In genomic region chr13:12542006-12542981, GRCm38 (mm10) we compare ENCODE assay signal across 8 mouse cellular contexts. TPM values are rescaled to one million over a fixed set of nuclear protein-coding genes. Genes with fewer than 3 reads are reported as not detected.
DNase-seq lines count a peak whose midpoint lies in the region; ATAC-seq and TF ChIP-seq lines count a peak whose summit lies in the region.

No protein-coding gene starts in this region.

- H3ac ChIP-seq in myocyte (ENCODE audit: control insufficient read depth, insufficient read length), result no peak overlapping the region

- 7% methylated on average over 23 of the region's 23 CpGs for WGBS in intestine, embryonic 14.5 days
- 11% methylated on average over 23 of the region's 23 CpGs for WGBS in liver, embryonic 12.5 days (ENCODE audit: insufficient replicate concordance)

- H3K79me2 ChIP-seq in myocyte (ENCODE audit: control insufficient read depth, insufficient read depth), result no peaks in the 10 kb centered on the region

- no peak overlapping the region for H3K9ac ChIP-seq in intestine, embryonic 14.5 days (ENCODE audit: low read length)
- H3K9ac ChIP-seq in liver, embryonic 12.5 days, result no peak overlapping the region

- no peak for DNase-seq in frontal cortex, postnatal 25 days (ENCODE audit: low spot score in 2 of 2)
- peak; percentile 36 for DNase-seq in c-Kit-positive CD71-positive TER-119-negative erythroid progenitor cells, embryonic 14.5 days (ENCODE audit: low read depth)
- DNase-seq in gastrocnemius, postnatal 14 days, result peak; percentile 43
- peak; percentile 65 for DNase-seq in intestine, embryonic 14.5 days (ENCODE audit: low spot score)
- DNase-seq in thymus, postnatal 0 days (ENCODE audit: low spot score), result peak; percentile 31

- TF ChIP-seq POLR2A in myocyte (IDR thresholded peaks at IDR 0.05; ENCODE audit: insufficient read length, low read depth), result no peak

- peak; percentile 39; the same call in 1 of the 2 replicates for ATAC-seq in frontal cortex, adult (ENCODE audit: low TSS enrichment)
- peak; percentile 77; the same call in 1 of the 2 replicates for ATAC-seq in intestine, embryonic 14.5 days (replicated peaks; ENCODE audit: low FRiP score, low TSS enrichment, low read depth)
- ATAC-seq in liver, embryonic 12.5 days, result peak; percentile 69

- intact Hi-C loops in gastrocnemius, postnatal 14 days (cut with DNase I; ENCODE audit: low total_unique reads), result no loop called here

- H3K4me3 ChIP-seq in intestine, embryonic 14.5 days (ENCODE audit: low read depth, low read length), result peak overlapping the region; percentile 8; the same call in 1 of the 2 replicates
- H3K4me3 ChIP-seq in liver, embryonic 12.5 days, result no peak overlapping the region
- H3K4me3 ChIP-seq in myocyte, result no peak overlapping the region

- H3K27me3 ChIP-seq in intestine, embryonic 14.5 days (replicated peaks; ENCODE audit: control insufficient read depth, insufficient read depth, low read length), result no peaks in the 10 kb centered on the region
- H3K27me3 ChIP-seq in liver, embryonic 12.5 days (replicated peaks), result no peaks in the 10 kb centered on the region; the same call in 1 of the 2 replicates
- no peaks in the 10 kb centered on the region for H3K27me3 ChIP-seq in myocyte (ENCODE audit: control insufficient read depth, insufficient read depth, insufficient read length)

- H3K9me3 ChIP-seq in intestine, embryonic 14.5 days (ENCODE audit: control insufficient read depth, low read length), result no peaks in the 10 kb centered on the region
- H3K9me3 ChIP-seq in liver, embryonic 12.5 days (replicated peaks), result no peaks in the 10 kb centered on the region

- H3K27ac ChIP-seq in intestine, embryonic 14.5 days (ENCODE audit: low read depth), result no peak overlapping the region
- H3K27ac ChIP-seq in liver, embryonic 12.5 days, result no peak overlapping the region

- peak overlapping the region; percentile 43 for H3K4me2 ChIP-seq in intestine, embryonic 14.5 days (ENCODE audit: low read length)
- peak overlapping the region; percentile 32 for H3K4me2 ChIP-seq in liver, embryonic 12.5 days
- peak overlapping the region; percentile 55 for H3K4me2 ChIP-seq in myocyte (ENCODE audit: low read depth)

- peaks cover 12% of the 10 kb centered on the region for H3K4me1 ChIP-seq in intestine, embryonic 14.5 days (replicated peaks; ENCODE audit: control insufficient read depth, insufficient read depth, low read length)
- peaks cover 7% of the 10 kb centered on the region; the same call in 1 of the 2 replicates for H3K4me1 ChIP-seq in liver, embryonic 12.5 days

- H3K36me3 ChIP-seq in intestine, embryonic 14.5 days (ENCODE audit: control insufficient read depth, insufficient read depth, low read length), result no peaks in the 10 kb centered on the region
- no peaks in the 10 kb centered on the region for H3K36me3 ChIP-seq in liver, embryonic 12.5 days
- no peaks in the 10 kb centered on the region for H3K36me3 ChIP-seq in myocyte (ENCODE audit: control insufficient read depth, insufficient read depth)

TF ChIP-seq in myocyte, 11 proteins besides CTCF, POLR2A, EP300 and RAD21:
- TF ChIP-seq MYOD1 (IDR thresholded peaks at IDR 0.05; ENCODE audit: control insufficient read depth in 1 of 3, insufficient read length in 2 of 3, low read depth in 2 of 3) (no peak), MAX (IDR thresholded peaks at IDR 0.05; ENCODE audit: low read depth) (no peak), REST (IDR thresholded peaks at IDR 0.05; ENCODE audit: insufficient read depth, insufficient read length) (no peak), E2F4 (IDR thresholded peaks at IDR 0.05; ENCODE audit: insufficient read depth) (no peak), USF1 (IDR thresholded peaks at IDR 0.05; ENCODE audit: low read depth) (no peak), SRF (IDR thresholded peaks at IDR 0.05; ENCODE audit: control insufficient read depth, insufficient read length, low read depth) (no peak), TCF12 (IDR thresholded peaks at IDR 0.05; ENCODE audit: insufficient read depth, poor library complexity, severe bottlenecking) (no peak)

RNA-seq across cellular contexts. Expression of gene Edaradd, which starts 22.1 kb away (rescaled TPM):
- under 1 TPM in 1 of 2 experiments, not detected in 1; 0.04 TPM for total RNA-seq in gastrocnemius, postnatal 14 days (2021)
- polyA plus RNA-seq in intestine, embryonic 14.5 days (2014; fragmentation: Nextera tagmentation; extraction: Ambion mirVana), result 0.75 and 1.5 TPM in 2 replicates
- 0.08 and 0.24 TPM in 2 replicates for polyA plus RNA-seq in liver, embryonic 12.5 days (2016; fragmentation: Nextera tagmentation; extraction: Ambion mirVana)
- polyA plus RNA-seq in myocyte (2012; fragmentation: generic; extraction: Trizol), result not detected
- polyA plus RNA-seq in thymus, postnatal 0 days (2015; fragmentation: Nextera tagmentation; extraction: Ambion mirVana), result 16.0 and 19.8 TPM in 2 replicates

RNA-seq across cellular contexts. Expression of gene Ero1lb, which starts 23.4 kb away (rescaled TPM):
- 1 to 10 TPM in 1 of 2 experiments, under 1 TPM in 1; 0.66 to 1.2 TPM for total RNA-seq in gastrocnemius, postnatal 14 days (2021)
- polyA plus RNA-seq in intestine, embryonic 14.5 days (2014; fragmentation: Nextera tagmentation; extraction: Ambion mirVana), result 5.7 and 6.7 TPM in 2 replicates
- 2.1 TPM in 2 replicates for polyA plus RNA-seq in liver, embryonic 12.5 days (2016; fragmentation: Nextera tagmentation; extraction: Ambion mirVana)
- polyA plus RNA-seq in myocyte (2012; fragmentation: generic; extraction: Trizol), result 1.4 TPM
- 9.5 and 9.7 TPM in 2 replicates for polyA plus RNA-seq in thymus, postnatal 0 days (2015; fragmentation: Nextera tagmentation; extraction: Ambion mirVana)

Comparison
In these comparisons a context has a peak if more than half of its experiments do, and no peak if none do; other contexts are left out.
1. DNase-seq: peak in c-Kit-positive CD71-positive TER-119-negative erythroid progenitor cells, embryonic 14.5 days (single experiment), gastrocnemius, postnatal 14 days (single experiment), intestine, embryonic 14.5 days (single experiment) and thymus, postnatal 0 days (single experiment); none in frontal cortex, postnatal 25 days (0 of 2).
2. Peak in every context shown above with its lines, with median percentiles within 50 percentile points of each other: ATAC-seq and H3K4me2 ChIP-seq.